Mouse (Mus musculus) liver, embryonic 11.5 days (tissue): ENCODE results near the gene Gstp1. TPM values are rescaled to one million over a fixed set of nuclear protein-coding genes. Genes with fewer than 3 reads are reported as not detected.

Experiments used
- ATAC-seq: fragments of 200-750 bp; cut with Nextera tagmentation; replicated peaks from 2 replicates; pipeline ENCODE4 v1.8.0; 2017; ENCODE audit warnings: moderate number of reproducible peaks, mild to moderate bottlenecking, moderate TSS enrichment, moderate library complexity; ENCODE audit not compliant: low FRiP score
- DNase-seq: peaks from one replicate; pipeline ENCODE4 v3.0.0-alpha.2; 2017; ENCODE audit warnings: low spot score
- H3K27ac ChIP-seq: fragments of 300-500 bp; sonication (generic); 2 replicates; pipeline ENCODE4 v1.5.1; 2014; ENCODE audit warnings: mild to moderate bottlenecking, low read depth, low read length, control low read depth
- H3K27me3 ChIP-seq: fragments of 300-500 bp; sonication (generic); replicated peaks from 2 replicates; pipeline ENCODE4 v1.6.1; 2014; ENCODE audit warnings: low read length, mixed read lengths; ENCODE audit not compliant: control insufficient read depth, insufficient read depth
- H3K36me3 ChIP-seq: fragments of 300-500 bp; sonication (generic); 2 replicates; pipeline ENCODE4 v1.6.1; 2014; ENCODE audit warnings: mild to moderate bottlenecking, low read length, moderate library complexity, mixed read lengths; ENCODE audit not compliant: control insufficient read depth, insufficient read depth
- H3K4me1 ChIP-seq: fragments of 300-500 bp; sonication (generic); replicated peaks from 2 replicates; pipeline ENCODE4 v1.6.1; 2014; ENCODE audit warnings: low read length, mixed read lengths; ENCODE audit not compliant: control insufficient read depth, insufficient read depth
- H3K4me2 ChIP-seq: fragments of 300-500 bp; sonication (generic); 2 replicates; pipeline ENCODE4 v1.6.1; 2014; ENCODE audit warnings: mild to moderate bottlenecking, control low read depth, moderate library complexity
- H3K4me3 ChIP-seq: fragments of 300-500 bp; sonication (generic); 2 replicates; pipeline ENCODE4 v1.5.1; 2014; ENCODE audit warnings: low read depth, low read length, control low read depth
- H3K9ac ChIP-seq: fragments of 300-500 bp; sonication (generic); 2 replicates; pipeline ENCODE4 v1.6.1; 2014; ENCODE audit warnings: low read depth, low read length, control low read depth
- H3K9me3 ChIP-seq: fragments of 300-500 bp; sonication (generic); 2 replicates; pipeline ENCODE4 v1.6.1; 2016; ENCODE audit warnings: low read length, inconsistent platforms, mixed read lengths; ENCODE audit not compliant: control insufficient read depth
- WGBS: fragments of 180-500 bp; shearing (Covaris S2); extraction: QIAGEN DNeasy Blood & Tissue Kit; methylation state at CpG from one replicate; pipeline ENCODE4 v1.1.7; 2014; 5-methylcytosine and 5-hydroxymethylcytosine counted together
- polyA plus RNA-seq: library from polyadenylated mRNA; unstranded; fragments of >200 nt; fragmentation: Nextera tagmentation; extraction: Ambion mirVana; gene quantifications from 2 replicates; pipeline ENCODE4 v1.2.1, GENCODE M21; 2014

The Gstp1 gene
- polyA plus RNA-seq, 1 experiment from 2014 or later = 765 TPM

DNA sequence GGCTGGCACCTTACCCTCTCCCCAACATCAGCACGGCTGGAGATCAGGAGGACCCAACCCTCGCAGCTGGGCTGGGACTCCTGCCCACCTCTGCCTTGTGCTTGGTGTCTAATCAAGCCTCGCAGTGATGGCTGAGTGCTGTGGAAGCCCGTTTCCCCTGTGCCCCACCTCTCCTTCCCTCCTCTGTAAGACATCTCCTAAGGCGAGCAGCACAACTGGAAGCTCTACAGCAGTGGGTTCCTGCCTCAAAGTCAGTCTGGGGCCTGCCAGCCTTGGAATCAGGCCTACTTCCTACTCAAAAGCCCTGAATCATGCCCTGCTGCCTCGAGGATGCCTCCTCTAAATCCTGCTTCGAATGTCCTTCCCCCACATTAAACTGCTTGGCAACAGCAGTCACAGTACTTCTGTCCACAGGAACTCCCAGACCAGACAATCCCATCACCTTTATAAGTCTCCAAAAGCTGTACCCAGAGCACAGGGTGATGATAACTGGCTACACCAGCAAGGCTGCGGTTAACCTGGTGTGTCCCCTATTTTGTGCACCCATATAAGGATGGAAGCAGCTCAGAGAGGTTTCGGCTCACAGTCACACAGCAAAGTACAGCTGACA is 38.6 kb downstream of the Gstp1 start:
- H3K9ac ChIP-seq = peak overlapping the region; percentile 18; the same call in 1 of the 2 replicates

GRCm38 (mm10) chr19:3998335-3998734 is 39.5 kb downstream of the Gstp1 start:
- H3K27me3 ChIP-seq = no peaks in the 10 kb centered on the region
- no peak overlapping the region for H3K9ac ChIP-seq
- H3K27ac ChIP-seq = no peak overlapping the region
- no peak overlapping the region for H3K4me2 ChIP-seq
- no peak for DNase-seq
- H3K36me3 ChIP-seq = no peaks in the 10 kb centered on the region
- peaks cover 17% of the 10 kb centered on the region for H3K4me1 ChIP-seq
- no peak overlapping the region for H3K4me3 ChIP-seq
- no peaks in the 10 kb centered on the region for H3K9me3 ChIP-seq
- WGBS = 72% methylated on average over 8 of the region's 8 CpGs
- ATAC-seq = no peak

More for the DNA sequence above, 38.6 kb downstream of the Gstp1 start:
- H3K4me1 ChIP-seq = peaks cover 17% of the 10 kb centered on the region
- H3K36me3 ChIP-seq = no peaks in the 10 kb centered on the region
- DNase-seq = no peak
- H3K4me2 ChIP-seq = peak overlapping the region; percentile 90
- peak overlapping the region; percentile 81 for H3K4me3 ChIP-seq
- WGBS = 81% methylated on average over 9 of the region's 9 CpGs
- no peaks in the 10 kb centered on the region; the same call in 1 of the 2 replicates for H3K27me3 ChIP-seq
- ATAC-seq = no peak
- H3K9me3 ChIP-seq = no peaks in the 10 kb centered on the region
- H3K27ac ChIP-seq = no peak overlapping the region

DNA sequence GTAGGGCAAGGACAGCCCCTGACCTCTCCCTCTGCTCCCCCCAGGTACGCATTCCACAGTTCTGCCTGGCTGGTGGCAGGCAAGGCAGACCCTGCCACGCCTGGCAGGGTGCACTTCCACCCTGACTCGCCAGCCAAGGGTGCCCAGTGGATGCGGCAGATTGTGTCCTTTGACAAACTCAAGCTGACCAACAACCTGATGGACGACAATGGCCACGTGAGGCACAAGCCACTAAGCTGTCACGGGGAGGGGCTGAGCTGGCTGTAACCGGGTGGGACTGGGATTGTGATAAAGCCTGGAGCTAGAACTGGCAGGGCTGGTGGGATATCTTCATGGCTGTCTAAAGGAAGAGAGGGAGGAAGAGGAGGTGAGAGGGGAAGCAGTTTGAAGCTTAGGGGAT is 40.6 kb downstream of the Gstp1 start:
- no peaks in the 10 kb centered on the region for H3K9me3 ChIP-seq
- DNase-seq (no peak), ATAC-seq (no peak)
- H3K4me3 ChIP-seq = no peak overlapping the region
- 49% methylated on average over 8 of the region's 8 CpGs for WGBS
- no peak overlapping the region for H3K9ac ChIP-seq
- H3K4me1 ChIP-seq = peaks cover 17% of the 10 kb centered on the region
- no peak overlapping the region for H3K4me2 ChIP-seq
- H3K27me3 ChIP-seq = no peaks in the 10 kb centered on the region
- no peak overlapping the region for H3K27ac ChIP-seq
- H3K36me3 ChIP-seq = no peaks in the 10 kb centered on the region

DNA sequence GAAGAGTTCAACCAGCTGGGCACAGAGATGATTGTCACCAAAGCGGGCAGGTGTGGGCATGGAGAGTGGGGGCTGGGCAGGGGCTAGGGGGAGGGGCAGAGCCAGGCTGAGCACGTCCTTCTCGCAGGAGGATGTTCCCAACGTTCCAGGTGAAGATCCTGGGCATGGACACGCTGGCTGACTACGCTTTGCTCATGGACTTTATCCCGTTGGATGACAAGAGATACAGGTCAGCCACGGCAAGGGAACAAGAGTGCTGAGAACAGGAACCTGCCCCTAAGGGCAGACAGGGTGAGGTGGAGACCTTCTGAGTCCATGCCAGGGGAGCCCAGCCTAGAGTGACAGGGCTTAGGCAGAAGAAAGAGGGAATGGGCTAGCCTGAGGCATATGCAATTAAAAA is 41.0 kb downstream of the Gstp1 start:
- WGBS = 75% methylated on average over 8 of the region's 8 CpGs
- no peaks in the 10 kb centered on the region for H3K36me3 ChIP-seq
- DNase-seq = no peak
- H3K4me1 ChIP-seq = peaks cover 17% of the 10 kb centered on the region
- no peak for ATAC-seq
- H3K27me3 ChIP-seq = no peaks in the 10 kb centered on the region
- H3K9ac ChIP-seq = no peak overlapping the region
- no peaks in the 10 kb centered on the region for H3K9me3 ChIP-seq
- H3K4me3 ChIP-seq = no peak overlapping the region
- no peak overlapping the region for H3K27ac ChIP-seq
- no peak overlapping the region for H3K4me2 ChIP-seq

DNA sequence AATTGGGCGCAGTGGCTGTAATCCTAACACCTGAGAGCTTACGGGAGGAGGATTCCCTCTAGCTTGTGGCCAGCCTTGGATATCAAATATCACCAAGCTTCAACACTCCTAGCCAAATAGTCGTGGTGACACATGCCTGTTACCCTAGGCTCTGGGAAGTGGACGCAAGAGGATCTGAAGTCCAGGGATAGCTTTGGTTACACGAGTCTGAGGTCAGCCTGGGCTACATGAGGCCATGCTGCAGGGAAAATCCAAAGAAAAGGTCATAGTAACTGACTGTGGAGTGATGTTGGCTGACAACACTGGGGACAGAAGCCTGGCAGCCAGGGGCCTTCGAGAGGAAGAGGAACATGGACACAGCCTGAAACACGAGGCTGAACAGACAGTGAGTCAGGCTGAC is 41.7 kb downstream of the Gstp1 start:
- ATAC-seq (no peak), DNase-seq (no peak)
- H3K4me3 ChIP-seq = no peak overlapping the region
- H3K4me1 ChIP-seq = peaks cover 14% of the 10 kb centered on the region
- H3K4me2 ChIP-seq = no peak overlapping the region
- H3K27ac ChIP-seq = no peak overlapping the region
- no peaks in the 10 kb centered on the region for H3K9me3 ChIP-seq
- no peaks in the 10 kb centered on the region for H3K27me3 ChIP-seq
- WGBS = 69% methylated on average over 7 of the region's 7 CpGs
- no peaks in the 10 kb centered on the region for H3K36me3 ChIP-seq
- no peak overlapping the region for H3K9ac ChIP-seq

GRCm38 (mm10) chr19:3995505-3995904 is 42.3 kb downstream of the Gstp1 start:
- no peak overlapping the region for H3K4me2 ChIP-seq
- H3K27me3 ChIP-seq = no peaks in the 10 kb centered on the region
- H3K36me3 ChIP-seq = no peaks in the 10 kb centered on the region
- no peak overlapping the region for H3K9ac ChIP-seq
- H3K9me3 ChIP-seq = no peaks in the 10 kb centered on the region
- H3K4me3 ChIP-seq = no peak overlapping the region
- peaks cover 12% of the 10 kb centered on the region for H3K4me1 ChIP-seq
- 86% methylated on average over 3 of the region's 3 CpGs for WGBS
- no peak overlapping the region for H3K27ac ChIP-seq
- DNase-seq (no peak), ATAC-seq (no peak)

- WGBS = 61% methylated on average over 6 of the region's 6 CpGs
- H3K27ac ChIP-seq = 0 out of 2 replicates have a peak overlapping the region, but pooled peaks have one; percentile 6
These were observed 42.9 kb downstream of the Gstp1 start for GRCm38 (mm10) chr19:3994932-3995331.

GRCm38 (mm10) chr19:3992416-3992815 is 45.4 kb downstream of the Gstp1 start, which contains the start of gene Tbx10:
TSS of gene Tbx10 (plus strand) at chr19:3992752.
- Histone ChIP-seq H3K27ac (no peak within 1 kb of the TSS), H3K4me1 (0 out of 2 replicates have a peak, but pooled peaks cover 4% of the 10 kb centered on the region), H3K9ac (no peak within 1 kb of the TSS), H3K4me3 (no peak within 1 kb of the TSS), H3K36me3 (no peaks in the 10 kb centered on the region), H3K9me3 (no peaks in the 10 kb centered on the region), H3K27me3 (no peaks in the 10 kb centered on the region), H3K4me2 (no peak within 1 kb of the TSS)
- ATAC-seq (no peak), DNase-seq (no peak)
- WGBS = 57% methylated on average over 5 of the region's 5 CpGs

More at GRCm38 (mm10) chr19:3994932-3995331, 42.9 kb downstream of the Gstp1 start:
- H3K27me3 ChIP-seq = no peaks in the 10 kb centered on the region
- ATAC-seq (no peak), DNase-seq (no peak)
- H3K4me1 ChIP-seq = peaks cover 12% of the 10 kb centered on the region
- H3K4me2 ChIP-seq = no peak overlapping the region
- H3K9ac ChIP-seq = no peak overlapping the region
- H3K36me3 ChIP-seq = no peaks in the 10 kb centered on the region
- H3K9me3 ChIP-seq = no peaks in the 10 kb centered on the region
- H3K4me3 ChIP-seq = no peak overlapping the region

DNA sequence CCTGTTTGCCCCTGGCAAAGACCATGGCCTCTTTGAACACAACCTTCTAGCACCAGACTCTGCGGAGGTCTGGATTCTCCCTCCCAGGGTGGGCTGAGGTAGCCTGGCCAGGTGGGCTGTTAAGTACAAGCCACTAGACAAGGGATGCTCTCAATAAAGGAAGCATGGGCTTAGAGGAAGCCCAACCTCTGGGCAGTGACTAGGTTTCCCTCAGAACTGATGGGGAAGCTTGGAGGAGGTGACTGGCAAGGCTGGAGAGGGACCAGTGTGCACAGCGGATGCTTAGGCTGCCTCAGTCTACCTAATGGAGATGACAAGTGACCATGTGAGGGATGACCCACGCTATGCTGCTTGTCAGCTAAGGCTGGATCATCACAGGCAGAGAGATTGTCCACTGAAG is 45.8 kb downstream of the Gstp1 start:
- no peak for ATAC-seq
- Histone ChIP-seq H3K27me3 (no peaks in the 10 kb centered on the region), H3K4me1 (peaks cover 6% of the 10 kb centered on the region; the same call in 1 of the 2 replicates), H3K27ac (no peak overlapping the region), H3K4me2 (no peak overlapping the region), H3K4me3 (no peak overlapping the region), H3K9me3 (no peaks in the 10 kb centered on the region), H3K9ac (no peak overlapping the region), H3K36me3 (no peaks in the 10 kb centered on the region)
- no peak for DNase-seq
- 82% methylated on average over 3 of the region's 3 CpGs for WGBS
